Mouse (Mus musculus) embryonic facial prominence, embryonic 12.5 days (tissue): Measurements from ENCODE around the gene Gopc. TPM values are rescaled to one million over a fixed set of nuclear protein-coding genes. Genes with fewer than 3 reads are reported as not detected.

Experiments used
- ATAC-seq: fragments of 200-750 bp; cut with Nextera tagmentation; 2 replicates; pipeline ENCODE4 v1.8.0; 2017; ENCODE audit not compliant: insufficient number of reproducible peaks, insufficient read depth, low FRiP score, low TSS enrichment
- H3K27ac ChIP-seq: fragments of 300-500 bp; sonication (generic); 2 replicates; pipeline ENCODE4 v1.5.1; 2016; ENCODE audit warnings: mild to moderate bottlenecking
- H3K27me3 ChIP-seq: fragments of 300-500 bp; sonication (generic); 2 replicates; pipeline ENCODE4 v1.6.1; 2016; ENCODE audit warnings: mild to moderate bottlenecking, moderate library complexity
- H3K36me3 ChIP-seq: fragments of 300-500 bp; sonication (generic); 2 replicates; pipeline ENCODE4 v1.6.1; 2016; ENCODE audit warnings: mild to moderate bottlenecking
- H3K4me1 ChIP-seq: fragments of 300-500 bp; sonication (generic); 2 replicates; pipeline ENCODE4 v1.6.1; 2016
- H3K4me2 ChIP-seq: fragments of 300-500 bp; sonication (generic); replicated peaks from 2 replicates; pipeline ENCODE4 v1.6.1; 2016; ENCODE audit warnings: mild to moderate bottlenecking, moderate library complexity
- H3K4me3 ChIP-seq: fragments of 300-500 bp; sonication (generic); 2 replicates; pipeline ENCODE4 v1.5.1; 2016; ENCODE audit warnings: mild to moderate bottlenecking
- H3K9ac ChIP-seq: fragments of 300-500 bp; sonication (generic); 2 replicates; pipeline ENCODE4 v1.6.1; 2016; ENCODE audit warnings: mild to moderate bottlenecking, moderate library complexity
- H3K9me3 ChIP-seq: fragments of 300-500 bp; sonication (generic); 2 replicates; pipeline ENCODE4 v1.6.1; 2016; ENCODE audit warnings: mild to moderate bottlenecking, moderate library complexity
- WGBS: fragments of 180-500 bp; shearing (Covaris S2); methylation state at CpG from one replicate; pipeline ENCODE4 v1.1.7; 2016; 5-methylcytosine and 5-hydroxymethylcytosine counted together
- polyA plus RNA-seq: library from polyadenylated mRNA; unstranded; fragments of >200 nt; fragmentation: Nextera tagmentation; extraction: Ambion mirVana; gene quantifications from 2 replicates; pipeline ENCODE4 v1.2.1, GENCODE M21; 2016

The Gopc gene
- polyA plus RNA-seq, 1 experiment from 2014 or later = 27.1 TPM

- H3K4me3 ChIP-seq = peak within 1 kb of the TSS; percentile 90
- under 1% methylated on average over 64 of the region's 79 CpGs for WGBS
- H3K9ac ChIP-seq = peak within 1 kb of the TSS; percentile 91
- peak; percentile 99 for ATAC-seq
- H3K27ac ChIP-seq = peak within 1 kb of the TSS; percentile 91
- no peaks in the 10 kb centered on the region for H3K27me3 ChIP-seq
- H3K4me2 ChIP-seq = peak within 1 kb of the TSS; percentile 64
- H3K9me3 ChIP-seq = no peaks in the 10 kb centered on the region
- peaks cover 22% of the 10 kb centered on the region for H3K4me1 ChIP-seq
- no peaks in the 10 kb centered on the region for H3K36me3 ChIP-seq
These were observed 35.5 kb upstream of the Gopc start, which contains the start of gene Nus1 for GRCm38 (mm10) chr10:52417299-52417997. Nus1 (plus strand) TSS chr10:52417547.

DNA sequence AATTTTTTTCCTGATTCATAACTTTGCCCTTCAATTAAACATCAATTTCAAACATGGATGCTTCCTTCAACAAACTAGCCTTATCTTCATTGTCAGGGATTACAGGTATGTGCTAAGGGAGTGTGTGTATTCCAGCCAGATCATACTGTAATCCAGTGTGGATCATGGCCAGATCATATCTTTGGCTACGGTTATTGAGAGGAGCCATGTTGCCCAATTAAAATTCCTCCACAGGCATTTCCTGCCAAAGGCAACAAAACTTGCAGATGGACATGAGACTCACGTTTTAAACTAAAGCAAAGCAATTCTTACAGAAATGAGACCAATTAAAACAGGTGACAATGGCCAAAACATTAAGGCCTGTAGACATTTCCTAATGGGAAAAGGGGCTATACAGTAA is 34.5 kb upstream of the Gopc start:
- H3K4me2 ChIP-seq = peak overlapping the region; percentile 64
- no peaks in the 10 kb centered on the region for H3K27me3 ChIP-seq
- H3K4me3 ChIP-seq = 0 out of 2 replicates have a peak overlapping the region, but pooled peaks have one; percentile 90
- peaks cover 22% of the 10 kb centered on the region for H3K4me1 ChIP-seq
- H3K27ac ChIP-seq = no peak overlapping the region
- no peaks in the 10 kb centered on the region for H3K9me3 ChIP-seq
- H3K36me3 ChIP-seq = no peaks in the 10 kb centered on the region
- ATAC-seq = no peak
- 33% methylated on average over 2 of the region's 2 CpGs for WGBS
- H3K9ac ChIP-seq = no peak overlapping the region

- H3K9ac ChIP-seq = no peak overlapping the region
- no peaks in the 10 kb centered on the region for H3K9me3 ChIP-seq
- WGBS = 88% methylated on average over 2 of the region's 2 CpGs
- H3K36me3 ChIP-seq = no peaks in the 10 kb centered on the region
- H3K4me3 ChIP-seq = no peak overlapping the region
- no peak overlapping the region for H3K4me2 ChIP-seq
- no peak for ATAC-seq
- H3K27ac ChIP-seq = no peak overlapping the region
- H3K27me3 ChIP-seq = no peaks in the 10 kb centered on the region
- H3K4me1 ChIP-seq = peaks cover 20% of the 10 kb centered on the region
These were observed 33.1 kb upstream of the Gopc start for GRCm38 (mm10) chr10:52415020-52415419.

- Histone ChIP-seq H3K36me3 (no peaks in the 10 kb centered on the region), H3K4me1 (no peaks in the 10 kb centered on the region), H3K9ac (no peak overlapping the region), H3K4me3 (no peak overlapping the region), H3K27me3 (no peaks in the 10 kb centered on the region), H3K27ac (no peak overlapping the region), H3K4me2 (no peak overlapping the region), H3K9me3 (no peaks in the 10 kb centered on the region)
- WGBS = 84% methylated on average over 2 of the region's 2 CpGs
- no peak for ATAC-seq
These were observed 25.6 kb upstream of the Gopc start for GRCm38 (mm10) chr10:52407526-52407925.

- no peaks in the 10 kb centered on the region for H3K36me3 ChIP-seq
- no peak overlapping the region for H3K27ac ChIP-seq
- no peak overlapping the region for H3K4me3 ChIP-seq
- ATAC-seq = no peak
- no peaks in the 10 kb centered on the region for H3K27me3 ChIP-seq
- no peaks in the 10 kb centered on the region for H3K9me3 ChIP-seq
- 86% methylated on average over 13 of the region's 13 CpGs for WGBS
- H3K4me2 ChIP-seq = no peak overlapping the region
- H3K9ac ChIP-seq = no peak overlapping the region
- no peaks in the 10 kb centered on the region for H3K4me1 ChIP-seq
These were observed 23.2 kb upstream of the Gopc start for GRCm38 (mm10) chr10:52405160-52405559.

DNA sequence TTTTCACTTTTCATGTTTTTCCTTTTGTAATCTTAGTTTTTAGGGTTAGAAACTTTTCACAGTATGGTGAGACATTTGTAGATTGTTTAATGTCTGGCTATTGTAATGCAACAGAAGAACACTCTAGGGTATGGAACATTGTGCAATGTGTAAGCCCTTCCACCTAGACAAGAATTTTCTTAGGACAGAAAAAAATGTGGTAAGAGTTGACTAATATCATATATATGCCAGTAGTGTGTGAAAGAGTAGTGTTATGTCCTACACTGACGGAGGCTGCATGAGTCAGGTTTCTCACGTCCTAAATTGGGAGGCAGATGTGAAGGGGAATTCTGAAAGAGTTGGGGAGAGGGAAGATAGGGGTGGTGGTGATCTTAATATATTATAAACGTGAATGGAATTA is 17.8 kb upstream of the Gopc start:
- no peaks in the 10 kb centered on the region for H3K4me1 ChIP-seq
- no peaks in the 10 kb centered on the region for H3K36me3 ChIP-seq
- no peak overlapping the region for H3K27ac ChIP-seq
- H3K4me3 ChIP-seq = no peak overlapping the region
- H3K27me3 ChIP-seq = no peaks in the 10 kb centered on the region
- no peaks in the 10 kb centered on the region for H3K9me3 ChIP-seq
- no peak overlapping the region for H3K4me2 ChIP-seq
- 66% methylated on average over 3 of the region's 3 CpGs for WGBS
- no peak for ATAC-seq
- H3K9ac ChIP-seq = no peak overlapping the region

- Histone ChIP-seq H3K4me3 (no peak overlapping the region), H3K4me2 (no peak overlapping the region), H3K9ac (no peak overlapping the region), H3K27me3 (no peaks in the 10 kb centered on the region), H3K4me1 (no peaks in the 10 kb centered on the region), H3K36me3 (no peaks in the 10 kb centered on the region), H3K27ac (no peak overlapping the region), H3K9me3 (no peaks in the 10 kb centered on the region)
- WGBS = 81% methylated on average over 2 of the region's 2 CpGs
- no peak for ATAC-seq
These were observed 16.8 kb upstream of the Gopc start for GRCm38 (mm10) chr10:52398715-52399114.

DNA sequence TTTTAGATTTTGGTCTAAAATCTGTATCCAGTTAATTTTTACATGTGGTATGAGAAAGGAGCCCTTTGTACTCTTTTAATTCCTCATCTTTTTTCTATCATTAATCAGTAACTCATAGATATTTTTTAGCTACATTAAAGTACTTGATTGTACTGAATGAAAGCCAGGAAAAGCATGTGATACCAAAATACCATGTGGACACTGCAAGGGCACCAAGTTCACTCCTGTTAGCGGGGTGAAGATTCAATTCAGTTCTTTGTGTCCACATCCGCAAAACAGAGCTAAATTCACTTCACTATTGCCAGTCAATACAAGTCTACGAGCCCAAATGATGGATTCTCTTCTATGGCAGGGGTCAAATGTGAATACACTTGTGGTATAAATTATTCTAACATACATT is 14.7 kb upstream of the Gopc start:
- no peak overlapping the region for H3K9ac ChIP-seq
- H3K36me3 ChIP-seq = no peaks in the 10 kb centered on the region
- 91% methylated on average over 3 of the region's 3 CpGs for WGBS
- no peak for ATAC-seq
- H3K27ac ChIP-seq = no peak overlapping the region
- no peaks in the 10 kb centered on the region for H3K4me1 ChIP-seq
- H3K4me3 ChIP-seq = no peak overlapping the region
- no peaks in the 10 kb centered on the region for H3K27me3 ChIP-seq
- H3K4me2 ChIP-seq = no peak overlapping the region
- no peaks in the 10 kb centered on the region for H3K9me3 ChIP-seq

- 83% methylated on average over 2 of the region's 2 CpGs for WGBS
- H3K9ac ChIP-seq = no peak overlapping the region
- ATAC-seq = no peak
- no peaks in the 10 kb centered on the region for H3K9me3 ChIP-seq
- H3K4me1 ChIP-seq = no peaks in the 10 kb centered on the region
- H3K4me3 ChIP-seq = no peak overlapping the region
- no peak overlapping the region for H3K27ac ChIP-seq
- H3K4me2 ChIP-seq = no peak overlapping the region
- no peaks in the 10 kb centered on the region for H3K36me3 ChIP-seq
- no peaks in the 10 kb centered on the region for H3K27me3 ChIP-seq
These were observed 9.3 kb upstream of the Gopc start for GRCm38 (mm10) chr10:52391208-52391607.

GRCm38 (mm10) chr10:52389438-52389837 is 7.5 kb upstream of the Gopc start:
- no peak for ATAC-seq
- no peaks in the 10 kb centered on the region for H3K4me1 ChIP-seq
- no peak overlapping the region for H3K27ac ChIP-seq
- no peaks in the 10 kb centered on the region for H3K36me3 ChIP-seq
- WGBS = 39% methylated on average over 3 of the region's 3 CpGs
- H3K4me2 ChIP-seq = no peak overlapping the region
- H3K9ac ChIP-seq = no peak overlapping the region
- H3K9me3 ChIP-seq = no peaks in the 10 kb centered on the region
- no peak overlapping the region for H3K4me3 ChIP-seq
- no peaks in the 10 kb centered on the region for H3K27me3 ChIP-seq

GRCm38 (mm10) chr10:52388922-52389430 is 7.1 kb upstream of the Gopc start, which contains the start of gene Nepn:
Nepn (plus strand) TSS chr10:52388972.
- no peak within 1 kb of the TSS for H3K9ac ChIP-seq
- H3K27ac ChIP-seq = no peak within 1 kb of the TSS
- no peaks in the 10 kb centered on the region for H3K9me3 ChIP-seq
- H3K4me2 ChIP-seq = no peak within 1 kb of the TSS
- no peak within 1 kb of the TSS for H3K4me3 ChIP-seq
- no peaks in the 10 kb centered on the region for H3K36me3 ChIP-seq
- ATAC-seq = 0 out of 2 replicates have a peak, but pooled peaks have one; percentile 15
- no peaks in the 10 kb centered on the region for H3K4me1 ChIP-seq
- H3K27me3 ChIP-seq = no peaks in the 10 kb centered on the region
- 72% methylated on average over 5 of the region's 5 CpGs for WGBS

DNA sequence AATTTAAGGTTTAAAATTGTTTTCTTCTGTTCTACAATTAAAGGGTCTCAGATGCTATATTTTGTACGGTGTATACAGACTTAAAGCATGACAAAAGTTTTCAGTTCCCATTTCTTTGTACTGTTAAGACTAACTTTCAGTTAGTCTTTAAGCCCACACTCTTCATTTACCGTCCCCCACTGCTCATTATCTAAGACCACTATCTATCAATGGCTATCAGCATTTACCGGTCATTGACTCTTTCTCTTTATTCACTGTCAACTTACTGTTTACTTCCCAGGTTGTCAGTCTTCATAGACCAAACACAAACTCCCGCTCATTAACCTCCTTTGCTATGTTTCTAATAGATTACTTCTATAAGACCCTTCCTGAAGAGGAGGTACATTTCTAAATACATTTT is 5.3 kb upstream of the Gopc start:
- Histone ChIP-seq H3K27me3 (no peaks in the 10 kb centered on the region), H3K4me1 (no peaks in the 10 kb centered on the region), H3K4me3 (no peak overlapping the region), H3K36me3 (no peaks in the 10 kb centered on the region), H3K27ac (no peak overlapping the region), H3K4me2 (no peak overlapping the region), H3K9me3 (no peaks in the 10 kb centered on the region), H3K9ac (no peak overlapping the region)
- whole genome bisulfite sequencing = 83% methylated on average over 4 of the region's 4 CpGs
- no peak for ATAC-seq
